In genomic region chr2:134036359-134036874, GRCm38 (mm10) we compare ENCODE assay signal across 25 mouse cellular contexts.
DNase-seq lines count a peak whose midpoint lies in the region; ATAC-seq and TF ChIP-seq lines count a peak whose summit lies in the region.
"Had no signal": no experiment of that assay in that cellular context is flagged by ENCODE, and none has a peak within 500 bp of the region (broad histone marks: within the 10 kb centered on the region; RNA-seq: fewer than 3 reads in every experiment).

No protein-coding gene starts in this region.

- H3K27me3 ChIP-seq in forebrain, embryonic 11.5 days (ENCODE audit: control insufficient read depth, insufficient read depth, low read length) = no peaks in the 10 kb centered on the region
- no peaks in the 10 kb centered on the region for H3K27me3 ChIP-seq in forebrain, embryonic 13.5 days
- no peaks in the 10 kb centered on the region for H3K27me3 ChIP-seq in lung, postnatal 0 days (replicated peaks; ENCODE audit: insufficient read depth, low read length)
- H3K27me3 ChIP-seq: liver, embryonic 15.5 days; neural tube, embryonic 15.5 days; Patski had no signal

- ATAC-seq in forebrain, embryonic 11.5 days (replicated peaks; ENCODE audit: low FRiP score) = peak; percentile 60
- ATAC-seq in forebrain, embryonic 13.5 days = no peak
- ATAC-seq in lung, postnatal 0 days = peak; percentile 33; the same call in 1 of the 2 replicates
- ATAC-seq: forebrain, embryonic 14.5 days; hindbrain, postnatal 0 days; intestine, postnatal 0 days; Patski had no signal

- no peaks in the 10 kb centered on the region for H3K9me3 ChIP-seq in forebrain, embryonic 11.5 days (ENCODE audit: control insufficient read depth, low read length)
- no peaks in the 10 kb centered on the region for H3K9me3 ChIP-seq in forebrain, embryonic 13.5 days (replicated peaks)
- no peaks in the 10 kb centered on the region for H3K9me3 ChIP-seq in lung, postnatal 0 days (ENCODE audit: low read length)
- H3K9me3 ChIP-seq: limb, embryonic 10.5 days; liver, embryonic 15.5 days; neural tube, embryonic 15.5 days had no signal

- no peak for TF ChIP-seq EP300 in lung, postnatal 0 days (IDR thresholded peaks at IDR 0.05)

- H3K9ac ChIP-seq in forebrain, embryonic 11.5 days (ENCODE audit: low read length) = no peak overlapping the region
- no peak overlapping the region for H3K9ac ChIP-seq in forebrain, embryonic 13.5 days
- H3K9ac ChIP-seq in lung, postnatal 0 days (replicated peaks; ENCODE audit: low read depth) = no peak overlapping the region
- H3K9ac ChIP-seq: liver, embryonic 15.5 days; neural tube, embryonic 15.5 days had no signal

- DNase-seq in forebrain, embryonic 11.5 days (ENCODE audit: low spot score) = no peak
- DNase-seq in lung, postnatal 0 days (ENCODE audit: low spot score) = peak; percentile 19
- no peak for DNase-seq in lung, postnatal 14 days
- DNase-seq in embryo, embryonic 11 days = peak; percentile 22
- DNase-seq in retina, postnatal 1 day = peak; percentile 2
- DNase-seq in ovary, adult 18-20 months (ENCODE audit: low spot score) = no peak
- DNase-seq: cerebellum, adult 11-12 months; cerebellum, postnatal 10 days; gastrocnemius, postnatal 14 days; heart, adult 11 months; kidney, postnatal 25 days; liver; right cerebral cortex, postnatal 14 days had no signal

- no peaks in the 10 kb centered on the region for H3K4me1 ChIP-seq in forebrain, embryonic 11.5 days (replicated peaks; ENCODE audit: control insufficient read depth, insufficient read depth, low read length)
- no peaks in the 10 kb centered on the region for H3K4me1 ChIP-seq in forebrain, embryonic 13.5 days
- no peaks in the 10 kb centered on the region for H3K4me1 ChIP-seq in lung, postnatal 0 days (ENCODE audit: insufficient read depth, low read depth, low read length)
- H3K4me1 ChIP-seq: limb, embryonic 10.5 days; liver, embryonic 15.5 days; neural tube, embryonic 15.5 days had no signal

- 60% methylated on average over 6 of the region's 6 CpGs for WGBS in forebrain, embryonic 11.5 days
- WGBS in forebrain, embryonic 13.5 days = 57% methylated on average over 6 of the region's 6 CpGs
- WGBS in lung, postnatal 0 days = 44% methylated on average over 6 of the region's 6 CpGs

- no peak overlapping the region for H3K27ac ChIP-seq in forebrain, embryonic 11.5 days (ENCODE audit: low read depth, low read length)
- H3K27ac ChIP-seq in forebrain, embryonic 13.5 days = no peak overlapping the region
- H3K27ac ChIP-seq in lung, postnatal 0 days (ENCODE audit: low read length) = no peak overlapping the region
- H3K27ac ChIP-seq: hindbrain, postnatal 0 days; layer of hippocampus, adult 2 months; limb, embryonic 10.5 days; liver, embryonic 15.5 days; macrophage; neural tube, embryonic 15.5 days; stomach, postnatal 0 days had no signal

- no peak overlapping the region for H3K4me3 ChIP-seq in forebrain, embryonic 11.5 days (ENCODE audit: low read depth, low read length)
- no peak overlapping the region for H3K4me3 ChIP-seq in forebrain, embryonic 13.5 days
- no peak overlapping the region for H3K4me3 ChIP-seq in lung, postnatal 0 days (ENCODE audit: low read depth, low read length)
- H3K4me3 ChIP-seq: layer of hippocampus, adult 2 months; limb, embryonic 10.5 days; liver, embryonic 15.5 days; neural tube, embryonic 15.5 days had no signal

- no peaks in the 10 kb centered on the region for H3K36me3 ChIP-seq in forebrain, embryonic 11.5 days (ENCODE audit: control insufficient read depth, insufficient read depth, low read length)
- no peaks in the 10 kb centered on the region for H3K36me3 ChIP-seq in forebrain, embryonic 13.5 days (ENCODE audit: poor library complexity, severe bottlenecking)
- H3K36me3 ChIP-seq in lung, postnatal 0 days (ENCODE audit: insufficient read depth, low read length) = no peaks in the 10 kb centered on the region
- H3K36me3 ChIP-seq: limb, embryonic 10.5 days; liver, embryonic 15.5 days; neural tube, embryonic 15.5 days had no signal

- H3K4me2 ChIP-seq in forebrain, embryonic 11.5 days (ENCODE audit: low read depth, low read length, severe bottlenecking) = no peak overlapping the region
- H3K4me2 ChIP-seq in forebrain, embryonic 13.5 days = no peak overlapping the region
- H3K4me2 ChIP-seq in lung, postnatal 0 days (replicated peaks; ENCODE audit: low read depth, low read length) = no peak overlapping the region
- H3K4me2 ChIP-seq: heart, embryonic 11.5 days; liver, embryonic 15.5 days; neural tube, embryonic 15.5 days had no signal

- TF ChIP-seq CTCF in lung, postnatal 0 days (IDR thresholded peaks at IDR 0.05) = no peak

Comparison
In these comparisons a context has a peak if more than half of its experiments do, and no peak if none do; other contexts are left out.
1. DNase-seq: peak in lung, postnatal 0 days (single experiment), embryo, embryonic 11 days (single experiment) and retina, postnatal 1 day (single experiment); none in forebrain, embryonic 11.5 days (single experiment), lung, postnatal 14 days (single experiment) and ovary, adult 18-20 months (single experiment).